Mouse (Mus musculus) liver, adult 2 months (tissue): ENCODE data around the gene Leprot. TPM values are rescaled to one million over a fixed set of nuclear protein-coding genes. Genes with fewer than 3 reads are reported as not detected.

ENCODE experiments used
- DNase-seq: peaks from one replicate; pipeline ENCODE4 v3.0.0-alpha.2; 2011; ENCODE audit warnings: low read depth, low spot score; ENCODE audit errors: extremely low read depth
- H3K27ac ChIP-seq: fragments of 200-500 bp; replicated peaks from 2 replicates; pipeline ENCODE4 v1.5.1; 2012; ENCODE audit warnings: low read depth, mild to moderate bottlenecking, control low read depth, inconsistent platforms, low read length; ENCODE audit not compliant: insufficient read depth
- H3K27me3 ChIP-seq: fragments of 200-500 bp; 2 replicates; pipeline ENCODE4 v1.6.1; 2012; ENCODE audit warnings: mild to moderate bottlenecking, moderate library complexity, low read length, inconsistent platforms; ENCODE audit not compliant: control insufficient read depth, insufficient read depth
- H3K36me3 ChIP-seq: fragments of 200-500 bp; 2 replicates; pipeline ENCODE4 v1.6.1; 2012; ENCODE audit warnings: low read length, inconsistent platforms; ENCODE audit not compliant: control insufficient read depth, insufficient read depth
- H3K4me1 ChIP-seq: fragments of 200-500 bp; 2 replicates; pipeline ENCODE4 v1.6.1; 2011; ENCODE audit warnings: low read length; ENCODE audit not compliant: control insufficient read depth, insufficient read depth
- H3K4me3 ChIP-seq: fragments of 200-500 bp; 2 replicates; pipeline ENCODE4 v1.5.1; 2011; ENCODE audit warnings: low read depth, mild to moderate bottlenecking, control low read depth, low read length, moderate library complexity; ENCODE audit not compliant: insufficient read depth
- H3K79me2 ChIP-seq: fragments of 200-500 bp; 2 replicates; pipeline ENCODE4 v1.6.1; 2012; ENCODE audit warnings: inconsistent platforms, mild to moderate bottlenecking, low read length, moderate library complexity; ENCODE audit not compliant: control insufficient read depth, insufficient read depth
- H3K9ac ChIP-seq: fragments of 200-500 bp; 2 replicates; pipeline ENCODE4 v1.6.1; 2012; ENCODE audit warnings: low read depth, mild to moderate bottlenecking, control low read depth, inconsistent platforms, low read length
- CTCF ChIP-seq: fragments of 200-500 bp; IDR thresholded peaks from 2 replicates; pipeline ENCODE4 v1.5.1; 2011; ENCODE audit warnings: low read depth, low read length, control low read depth
- POLR2A ChIP-seq: fragments of 200-500 bp; IDR thresholded peaks from 2 replicates; pipeline ENCODE4 v1.6.1; 2011; ENCODE audit warnings: low read length, control low read depth; ENCODE audit not compliant: insufficient read depth; ENCODE audit errors: extremely low read depth
- WGBS: fragments of 180-500 bp; shearing (Covaris S2); methylation state at CpG from one replicate; pipeline ENCODE4 v1.1.7; 2018; 5-methylcytosine and 5-hydroxymethylcytosine counted together
- polyA plus RNA-seq: library from polyadenylated mRNA; depleted of rRNA; stranded (reverse); fragments of >200 nt; gene quantifications from 2 replicates; pipeline ENCODE4 v1.2.3, GENCODE M21; 2012; rRNA removed
- total RNA-seq: library from RNA; depleted of rRNA; stranded (reverse); fragments of >200 nt; gene quantifications from 2 replicates; pipeline ENCODE4 v1.2.3, GENCODE M21; 2014; rRNA removed

The Leprot gene
- 16.8 and 17.2 TPM in 2 replicates for total RNA-seq
- 15.0 and 18.7 TPM in 2 replicates for polyA plus RNA-seq

DNA sequence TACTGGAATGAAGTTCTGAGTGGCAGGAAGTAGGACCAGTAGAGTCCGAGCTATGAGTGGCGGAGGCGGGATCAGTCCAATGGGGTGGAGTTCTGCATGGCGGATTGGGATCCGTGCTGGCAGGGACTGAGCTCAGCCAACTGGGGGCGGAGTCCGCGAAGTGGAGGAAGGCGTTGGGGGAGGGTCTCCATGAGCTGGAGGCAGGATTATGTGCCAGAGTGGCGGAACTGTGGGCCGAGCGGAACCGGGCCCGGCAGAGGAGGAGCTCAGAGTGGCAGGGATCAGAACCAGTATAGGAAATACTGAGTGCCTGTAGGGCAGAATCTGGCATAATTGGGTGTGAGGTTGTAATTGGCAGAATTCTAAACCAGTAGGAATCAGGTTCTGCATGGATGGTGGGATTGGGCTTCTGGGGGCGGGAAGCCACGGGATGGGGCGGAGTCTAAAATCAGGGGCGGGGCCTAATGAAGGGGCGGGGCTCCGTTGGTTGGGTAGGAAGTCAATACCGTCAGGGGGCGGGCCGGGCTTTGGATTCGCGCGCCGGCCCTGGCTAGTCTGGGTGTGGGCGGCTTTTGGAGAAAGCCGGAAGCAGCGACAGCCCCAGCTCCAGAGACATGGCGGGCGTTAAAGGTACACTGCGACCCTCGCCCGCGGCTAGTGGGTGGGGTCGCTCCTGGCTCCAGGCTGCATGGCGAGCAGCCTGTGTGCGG lies at the start of gene Leprot:
TSS of gene Leprot (plus strand) at position 523 of the 710 bp plus-strand sequence.
- TF ChIP-seq CTCF, result no peak
- peak; percentile 76 for TF ChIP-seq POLR2A
- Histone ChIP-seq H3K79me2 (peaks cover 2% of the 10 kb centered on the region; the same call in 1 of the 2 replicates), H3K4me3 (peak within 1 kb of the TSS; percentile 96), H3K4me1 (peaks cover 3% of the 10 kb centered on the region; the same call in 1 of the 2 replicates), H3K9ac (peak within 1 kb of the TSS; percentile 98), H3K36me3 (no peaks in the 10 kb centered on the region), H3K27me3 (no peaks in the 10 kb centered on the region), H3K27ac (peak within 1 kb of the TSS; percentile 95)
- peak; percentile 99 for DNase-seq
- under 1% methylated on average over 39 of the region's 39 CpGs for WGBS

- Histone ChIP-seq H3K4me3 (no peak overlapping the region), H3K36me3 (no peaks in the 10 kb centered on the region), H3K27me3 (no peaks in the 10 kb centered on the region), H3K27ac (no peak overlapping the region), H3K79me2 (no peaks in the 10 kb centered on the region), H3K9ac (no peak overlapping the region), H3K4me1 (no peaks in the 10 kb centered on the region)
- TF ChIP-seq POLR2A (no peak), CTCF (peak; percentile 17; the same call in 1 of the 2 replicates)
- DNase-seq, result no peak
These were observed 45.8 kb upstream of the Leprot start for GRCm38 (mm10) chr4:101601758-101602157.

DNA sequence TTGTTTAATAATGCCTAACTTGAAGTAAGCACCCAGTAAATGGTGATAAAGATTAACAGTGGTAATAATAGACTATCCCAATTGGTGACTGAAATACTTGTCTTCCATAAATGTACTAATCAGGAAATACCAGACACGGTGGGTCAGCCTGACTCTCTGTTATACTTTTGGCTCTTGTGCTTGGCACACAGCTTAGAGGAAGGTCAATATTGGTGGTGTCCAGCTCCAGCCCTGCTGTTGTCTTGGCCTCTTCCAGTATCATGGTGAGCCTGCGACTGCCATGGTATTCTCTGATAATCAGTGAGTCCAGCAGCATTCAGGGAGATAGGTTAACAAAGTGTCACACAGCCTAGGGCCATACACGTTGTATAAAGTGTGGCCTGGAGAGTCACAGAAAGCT lies 43.9 kb upstream of the Leprot start:
- 64% methylated on average over 3 of the region's 3 CpGs for WGBS
- H3K27ac ChIP-seq, result no peak overlapping the region
- H3K79me2 ChIP-seq, result no peaks in the 10 kb centered on the region
- H3K4me1 ChIP-seq, result no peaks in the 10 kb centered on the region
- H3K9ac ChIP-seq, result no peak overlapping the region
- no peaks in the 10 kb centered on the region for H3K36me3 ChIP-seq
- DNase-seq, result no peak
- TF ChIP-seq POLR2A, result no peak
- no peak for TF ChIP-seq CTCF
- H3K27me3 ChIP-seq, result no peaks in the 10 kb centered on the region
- H3K4me3 ChIP-seq, result no peak overlapping the region

DNA sequence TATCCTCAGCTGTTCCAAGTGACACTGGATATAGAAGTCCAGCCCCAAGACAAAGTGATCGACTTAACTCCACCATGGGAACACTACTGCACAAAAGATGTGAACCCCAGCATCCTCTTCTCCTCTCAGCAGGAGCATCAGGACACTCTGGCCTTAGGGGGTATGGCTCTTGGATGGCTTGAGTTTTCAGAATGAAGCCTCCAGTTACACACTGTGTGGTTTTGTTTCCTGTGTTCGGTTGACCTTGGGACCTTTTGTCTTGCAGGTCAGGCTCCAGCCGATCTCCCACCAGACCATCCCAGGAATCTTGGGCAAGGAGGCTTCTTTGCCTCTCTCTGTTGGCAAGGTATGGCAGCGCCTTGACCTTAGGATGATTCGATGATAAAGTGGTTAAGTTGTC lies 31.0 kb upstream of the Leprot start:
- TF ChIP-seq POLR2A, result no peak
- TF ChIP-seq CTCF, result no peak
- Histone ChIP-seq H3K4me3 (no peak overlapping the region), H3K27ac (no peak overlapping the region), H3K27me3 (no peaks in the 10 kb centered on the region), H3K79me2 (no peaks in the 10 kb centered on the region), H3K4me1 (no peaks in the 10 kb centered on the region), H3K36me3 (no peaks in the 10 kb centered on the region), H3K9ac (no peak overlapping the region)
- 82% methylated on average over 5 of the region's 5 CpGs for WGBS
- DNase-seq, result no peak

DNA sequence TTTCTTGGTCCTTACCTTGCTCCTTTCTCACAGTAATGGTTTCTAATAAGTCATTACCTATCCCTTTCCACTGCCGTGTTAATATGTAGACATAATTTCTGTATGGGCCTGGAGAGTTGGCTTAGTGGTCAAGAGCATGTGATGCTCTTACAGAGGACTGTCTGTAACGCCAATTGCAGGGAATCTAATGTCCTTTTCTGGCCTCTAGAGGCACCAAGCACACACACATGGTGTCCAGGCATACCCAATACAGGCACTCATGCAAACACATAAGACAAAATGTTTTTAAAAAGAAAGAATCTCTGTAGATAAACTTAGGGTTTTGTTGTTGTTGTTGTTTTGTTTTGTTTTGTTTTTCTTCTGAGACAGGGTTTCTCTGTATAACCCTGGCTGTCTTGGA lies 29.8 kb upstream of the Leprot start:
- no peak for TF ChIP-seq POLR2A
- TF ChIP-seq CTCF, result no peak
- no peaks in the 10 kb centered on the region for H3K27me3 ChIP-seq
- H3K4me3 ChIP-seq, result no peak overlapping the region
- WGBS, result 69% methylated on average over 2 of the region's 2 CpGs
- no peaks in the 10 kb centered on the region for H3K79me2 ChIP-seq
- H3K27ac ChIP-seq, result no peak overlapping the region
- no peaks in the 10 kb centered on the region for H3K4me1 ChIP-seq
- H3K36me3 ChIP-seq, result no peaks in the 10 kb centered on the region
- no peak for DNase-seq
- H3K9ac ChIP-seq, result no peak overlapping the region

- Histone ChIP-seq H3K79me2 (no peaks in the 10 kb centered on the region), H3K36me3 (no peaks in the 10 kb centered on the region), H3K4me3 (no peak overlapping the region), H3K9ac (no peak overlapping the region), H3K27me3 (no peaks in the 10 kb centered on the region), H3K27ac (no peak overlapping the region), H3K4me1 (no peaks in the 10 kb centered on the region)
- TF ChIP-seq CTCF (no peak), POLR2A (no peak)
- 72% methylated on average over 2 of the region's 2 CpGs for WGBS
- DNase-seq, result no peak
These were observed 27.3 kb upstream of the Leprot start for GRCm38 (mm10) chr4:101620206-101620605.
